Mouse (Mus musculus): ENCODE data around the gene Mdfic. TPM values are rescaled to one million over a fixed set of nuclear protein-coding genes. Genes with fewer than 3 reads are reported as not detected.

Mdfic gene
- polyA plus RNA-seq, 1 experiment from 2014 or later: 9.1 TPM

DNA sequence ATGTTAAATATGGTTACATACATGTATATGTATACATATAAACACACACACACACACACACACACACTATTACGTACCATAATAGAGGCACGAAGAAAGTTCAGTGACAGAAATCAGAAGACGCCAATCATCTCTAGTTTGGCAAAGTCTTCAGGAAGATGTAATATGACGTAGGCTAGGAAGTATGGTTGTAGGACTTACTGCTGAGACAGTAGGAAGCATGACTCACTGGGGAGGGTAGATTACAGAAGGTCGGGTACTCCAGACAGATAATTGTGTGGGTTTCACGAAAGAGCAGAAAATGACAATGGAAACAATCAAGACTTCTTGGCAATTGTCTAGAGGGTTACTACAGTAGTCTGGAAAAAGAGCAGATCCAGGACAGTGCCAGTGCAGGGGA is 6.0 kb downstream of the Mdfic start:
- Histone ChIP-seq H3K4me1 (ENCODE audit: insufficient read depth, low read depth, low read length) (peaks cover 23% of the 10 kb centered on the region), H3K36me3 (ENCODE audit: insufficient read depth, low read length) (no peaks in the 10 kb centered on the region), H3K27ac (ENCODE audit: low read length) (no peak overlapping the region), H3K9ac (replicated peaks; ENCODE audit: low read depth) (no peak overlapping the region), H3K4me3 (ENCODE audit: low read depth, low read length) (no peak overlapping the region), H3K4me2 (replicated peaks; ENCODE audit: low read depth, low read length) (no peak overlapping the region), H3K9me3 (ENCODE audit: low read length) (no peaks in the 10 kb centered on the region), H3K27me3 (replicated peaks; ENCODE audit: insufficient read depth, low read length) (no peaks in the 10 kb centered on the region)
- no peak for ATAC-seq
- DNase-seq (ENCODE audit: low spot score): peak; percentile 28
- WGBS: 64% methylated on average over 6 of the region's 6 CpGs
- TF ChIP-seq EP300 (IDR thresholded peaks at IDR 0.05) (no peak), CTCF (IDR thresholded peaks at IDR 0.05) (no peak)

DNA sequence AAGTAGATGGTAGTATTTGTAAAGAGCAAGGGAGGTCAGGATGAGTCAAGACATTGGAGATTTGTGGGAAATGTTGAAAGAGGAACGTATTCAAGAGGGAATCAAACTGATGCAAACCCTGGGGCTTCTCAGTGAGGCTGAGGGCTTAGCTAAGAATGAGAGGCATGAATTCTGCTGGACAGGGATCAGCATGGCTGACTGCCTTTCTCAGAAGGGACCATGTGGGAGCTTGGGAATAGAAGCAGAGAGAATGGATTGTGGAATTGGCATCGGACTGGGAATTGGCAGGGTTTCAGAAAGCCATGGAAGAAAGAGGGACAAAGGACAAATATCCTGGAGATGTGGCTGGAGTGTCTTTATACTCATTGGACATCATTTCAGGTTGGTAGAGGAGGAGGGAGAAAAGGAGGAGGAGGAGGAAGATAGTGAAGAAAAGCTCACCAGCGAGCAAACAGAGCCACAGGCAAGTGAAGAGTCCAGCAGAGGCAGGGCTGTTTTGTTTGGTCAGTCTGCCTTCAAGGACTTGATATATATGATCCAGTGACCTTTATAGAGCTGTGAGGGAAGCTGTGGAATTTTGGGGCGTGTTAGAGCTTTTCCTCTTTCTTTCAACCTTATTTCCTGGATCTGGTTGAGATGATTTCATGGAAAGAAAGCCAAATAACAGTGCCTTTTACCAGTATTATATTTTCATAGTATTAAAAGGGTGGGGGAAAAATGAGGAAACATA is 7.4 kb downstream of the Mdfic start:
- no peaks in the 10 kb centered on the region for H3K27me3 ChIP-seq (replicated peaks; ENCODE audit: insufficient read depth, low read length)
- WGBS: 20% methylated on average over 4 of the region's 4 CpGs
- H3K27ac ChIP-seq (ENCODE audit: low read length): peak overlapping the region; percentile 28; the same call in 1 of the 2 replicates
- no peak for TF ChIP-seq CTCF (IDR thresholded peaks at IDR 0.05)
- no peak for TF ChIP-seq EP300 (IDR thresholded peaks at IDR 0.05)
- no peak overlapping the region for H3K4me3 ChIP-seq (ENCODE audit: low read depth, low read length)
- ATAC-seq (no peak), DNase-seq (ENCODE audit: low spot score) (peak; percentile 42)
- peaks cover 23% of the 10 kb centered on the region for H3K4me1 ChIP-seq (ENCODE audit: insufficient read depth, low read depth, low read length)
- no peak overlapping the region for H3K4me2 ChIP-seq (replicated peaks; ENCODE audit: low read depth, low read length)
- no peak overlapping the region for H3K9ac ChIP-seq (replicated peaks; ENCODE audit: low read depth)
- no peaks in the 10 kb centered on the region for H3K9me3 ChIP-seq (ENCODE audit: low read length)
- H3K36me3 ChIP-seq (ENCODE audit: insufficient read depth, low read length): no peaks in the 10 kb centered on the region

DNA sequence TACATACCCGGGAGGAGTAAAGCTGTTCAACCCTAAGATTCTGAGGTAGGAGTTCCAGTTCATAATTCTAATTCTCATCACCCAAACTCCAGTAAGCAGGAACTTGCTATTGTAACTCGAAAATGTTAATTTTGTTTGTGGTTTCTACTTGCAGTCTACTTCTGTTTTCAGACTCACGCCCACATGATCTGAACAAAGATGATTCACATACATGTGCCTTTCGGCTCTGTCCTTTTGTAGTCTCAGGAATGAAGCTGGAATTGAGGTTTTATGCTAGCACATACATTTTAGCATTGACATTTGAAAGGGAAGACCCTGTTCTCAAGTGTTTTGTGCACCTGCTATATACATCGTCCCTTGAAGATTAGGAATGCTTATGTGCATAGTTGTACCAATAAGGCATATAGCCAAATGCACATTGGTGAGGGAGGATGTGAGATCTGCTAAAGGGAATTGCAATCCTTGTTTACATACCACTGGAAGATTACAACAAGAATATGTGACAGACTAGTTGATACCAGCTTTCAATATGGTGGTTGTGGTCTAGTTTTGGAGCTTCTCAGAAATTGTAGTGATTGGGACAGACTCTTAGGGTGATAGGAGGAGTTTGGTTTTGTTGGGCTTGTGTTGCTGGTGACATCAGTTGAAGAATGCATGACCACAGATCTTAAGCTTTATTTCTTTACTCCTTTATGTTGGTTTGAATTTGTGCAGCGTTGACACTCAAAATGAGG is 8.6 kb downstream of the Mdfic start:
- peaks cover 23% of the 10 kb centered on the region for H3K4me1 ChIP-seq (ENCODE audit: insufficient read depth, low read depth, low read length)
- no peak for ATAC-seq
- H3K36me3 ChIP-seq (ENCODE audit: insufficient read depth, low read length): no peaks in the 10 kb centered on the region
- no peaks in the 10 kb centered on the region for H3K27me3 ChIP-seq (replicated peaks; ENCODE audit: insufficient read depth, low read length)
- H3K4me3 ChIP-seq (ENCODE audit: low read depth, low read length): no peak overlapping the region
- WGBS: 87% methylated on average over 6 of the region's 6 CpGs
- no peak for TF ChIP-seq CTCF (IDR thresholded peaks at IDR 0.05)
- TF ChIP-seq EP300 (IDR thresholded peaks at IDR 0.05): no peak
- H3K4me2 ChIP-seq (replicated peaks; ENCODE audit: low read depth, low read length): no peak overlapping the region
- DNase-seq (ENCODE audit: low spot score): no peak
- H3K9ac ChIP-seq (replicated peaks; ENCODE audit: low read depth): no peak overlapping the region
- H3K27ac ChIP-seq (ENCODE audit: low read length): no peak overlapping the region
- H3K9me3 ChIP-seq (ENCODE audit: low read length): no peaks in the 10 kb centered on the region

DNA sequence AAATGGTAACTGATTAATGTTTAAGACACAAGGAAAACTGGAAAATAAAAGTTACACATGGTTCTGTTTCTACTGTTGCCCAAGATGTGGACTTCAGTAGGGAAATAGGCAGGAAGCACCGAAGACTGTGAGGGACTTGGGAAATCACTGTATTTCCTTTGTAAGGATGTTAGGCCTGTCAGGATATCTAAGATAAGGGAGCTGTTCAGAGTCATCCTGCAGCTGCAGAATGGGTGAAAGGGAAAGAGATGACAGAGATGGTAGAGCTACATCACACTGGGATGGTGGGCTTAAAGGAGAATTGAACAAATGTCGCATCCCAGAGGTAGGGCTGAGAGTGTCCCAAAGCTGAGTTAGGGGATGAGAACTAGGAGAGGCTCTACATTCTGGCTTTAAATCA is 9.8 kb downstream of the Mdfic start:
- H3K4me3 ChIP-seq (ENCODE audit: low read depth, low read length): no peak overlapping the region
- TF ChIP-seq EP300 (IDR thresholded peaks at IDR 0.05) (no peak; the same call in 1 of the 2 replicates), CTCF (IDR thresholded peaks at IDR 0.05) (no peak)
- peaks cover 23% of the 10 kb centered on the region for H3K4me1 ChIP-seq (ENCODE audit: insufficient read depth, low read depth, low read length)
- H3K36me3 ChIP-seq (ENCODE audit: insufficient read depth, low read length): no peaks in the 10 kb centered on the region
- no peaks in the 10 kb centered on the region for H3K27me3 ChIP-seq (replicated peaks; ENCODE audit: insufficient read depth, low read length)
- H3K27ac ChIP-seq (ENCODE audit: low read length): 0 out of 2 replicates have a peak overlapping the region, but pooled peaks have one; percentile 7
- H3K9ac ChIP-seq (replicated peaks; ENCODE audit: low read depth): no peak overlapping the region
- H3K9me3 ChIP-seq (ENCODE audit: low read length): no peaks in the 10 kb centered on the region
- 39% methylated on average over 2 of the region's 2 CpGs for WGBS
- ATAC-seq (peak; percentile 37; the same call in 1 of the 2 replicates), DNase-seq (ENCODE audit: low spot score) (peak; percentile 38)
- H3K4me2 ChIP-seq (replicated peaks; ENCODE audit: low read depth, low read length): no peak overlapping the region

DNA sequence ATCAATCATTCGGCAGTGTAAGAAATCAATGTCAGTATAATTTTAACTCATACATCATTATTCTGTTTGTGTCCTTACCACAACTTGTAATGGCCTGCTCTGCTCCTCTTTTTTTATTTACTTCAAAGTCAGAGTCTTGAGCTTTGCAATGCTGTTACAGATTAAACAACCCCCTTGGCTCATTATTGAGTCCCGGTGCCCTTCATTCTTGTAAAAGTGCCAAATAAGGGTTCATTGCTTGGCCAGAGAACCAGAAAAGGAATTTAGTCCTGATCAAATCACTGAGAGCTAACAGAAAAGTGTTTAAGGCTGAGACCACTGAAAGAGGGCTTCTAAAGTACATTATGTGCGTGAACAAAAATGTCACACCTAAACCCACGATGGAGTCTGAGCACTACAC is 10.2 kb downstream of the Mdfic start:
- peaks cover 23% of the 10 kb centered on the region for H3K4me1 ChIP-seq (ENCODE audit: insufficient read depth, low read depth, low read length)
- no peak overlapping the region for H3K9ac ChIP-seq (replicated peaks; ENCODE audit: low read depth)
- DNase-seq (ENCODE audit: low spot score) (no peak), ATAC-seq (no peak)
- no peaks in the 10 kb centered on the region for H3K36me3 ChIP-seq (ENCODE audit: insufficient read depth, low read length)
- peak overlapping the region; percentile 11; the same call in 1 of the 2 replicates for H3K27ac ChIP-seq (ENCODE audit: low read length)
- TF ChIP-seq CTCF (IDR thresholded peaks at IDR 0.05): no peak
- WGBS: 25% methylated on average over 4 of the region's 4 CpGs
- no peak overlapping the region for H3K4me3 ChIP-seq (ENCODE audit: low read depth, low read length)
- no peaks in the 10 kb centered on the region for H3K27me3 ChIP-seq (replicated peaks; ENCODE audit: insufficient read depth, low read length)
- no peaks in the 10 kb centered on the region for H3K9me3 ChIP-seq (ENCODE audit: low read length)
- H3K4me2 ChIP-seq (replicated peaks; ENCODE audit: low read depth, low read length): no peak overlapping the region

DNA sequence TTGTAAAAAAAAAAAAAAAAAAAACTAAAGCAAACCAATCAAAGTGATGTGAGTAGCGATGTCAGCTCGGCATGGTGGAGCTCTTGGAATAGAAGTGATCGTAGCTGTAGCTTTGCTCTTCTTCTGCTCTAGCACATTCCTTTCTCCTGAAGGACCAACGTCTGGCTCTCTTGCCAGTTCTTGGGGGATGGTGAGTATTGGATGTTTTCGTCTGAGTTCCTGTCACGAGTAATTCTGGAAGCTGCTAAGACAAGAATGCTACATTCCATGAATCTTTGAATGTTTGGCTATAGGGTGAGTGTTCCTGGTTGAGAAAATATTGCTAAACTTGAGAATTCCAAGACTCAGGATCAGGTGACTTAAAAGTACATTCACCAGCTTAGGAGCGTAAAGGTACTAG is 11.0 kb downstream of the Mdfic start:
- Histone ChIP-seq H3K27ac (ENCODE audit: low read length) (no peak overlapping the region), H3K4me3 (ENCODE audit: low read depth, low read length) (no peak overlapping the region), H3K4me1 (ENCODE audit: insufficient read depth, low read depth, low read length) (peaks cover 23% of the 10 kb centered on the region), H3K9me3 (ENCODE audit: low read length) (no peaks in the 10 kb centered on the region), H3K27me3 (replicated peaks; ENCODE audit: insufficient read depth, low read length) (no peaks in the 10 kb centered on the region), H3K9ac (replicated peaks; ENCODE audit: low read depth) (no peak overlapping the region), H3K36me3 (ENCODE audit: insufficient read depth, low read length) (no peaks in the 10 kb centered on the region), H3K4me2 (replicated peaks; ENCODE audit: low read depth, low read length) (peak overlapping the region; percentile 0; the same call in 1 of the 2 replicates)
- DNase-seq (ENCODE audit: low spot score) (peak; percentile 74), ATAC-seq (peak; percentile 73)
- TF ChIP-seq CTCF (IDR thresholded peaks at IDR 0.05) (no peak), EP300 (IDR thresholded peaks at IDR 0.05) (peak; percentile 77)
- WGBS: 28% methylated on average over 7 of the region's 7 CpGs
